Mouse (Mus musculus) liver, embryonic 14.5 days (tissue): Measurements from ENCODE around the gene Pgd.

Source experiments
- CTCF ChIP-seq: IDR thresholded peaks from 2 replicates; pipeline ENCODE4 v1.5.1; 2016; ENCODE audit warnings: antibody characterized with exemption, low read depth, control low read depth
- EP300 ChIP-seq: IDR thresholded peaks from 2 replicates; pipeline ENCODE4 v1.6.1; 2016; ENCODE audit warnings: antibody characterized with exemption, low read depth

GRCm38 (mm10) chr4:149125341-149126114 lies 41.0 kb downstream of the Pgd start:
- no peak for TF ChIP-seq CTCF
- TF ChIP-seq EP300, result no peak
